ENCODE assay signal across 8 mouse cellular contexts in the genomic region with DNA sequence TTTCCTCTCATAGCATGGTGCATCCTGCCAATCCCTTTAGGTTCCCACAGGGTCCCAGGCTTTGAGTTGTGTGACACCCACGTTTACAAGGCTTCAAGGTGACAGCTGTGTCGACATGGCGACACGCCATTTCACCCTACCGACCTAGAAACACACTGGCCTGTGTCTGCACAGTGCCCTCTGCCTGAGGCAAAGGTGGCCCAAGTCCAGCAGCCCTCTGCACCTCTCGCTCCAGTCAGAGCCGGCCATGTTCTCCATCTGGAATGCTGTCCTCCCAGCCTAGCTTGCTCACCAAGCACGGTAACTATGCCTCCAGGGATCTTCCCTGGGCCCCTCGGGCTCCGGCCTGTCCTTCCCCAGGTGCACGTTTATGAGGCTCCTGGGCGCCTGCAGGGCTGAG. TPM values are rescaled to one million over a fixed set of nuclear protein-coding genes. Genes with fewer than 3 reads are reported as not detected.
DNase-seq lines count a peak whose midpoint lies in the region; ATAC-seq lines count a peak whose summit lies in the region.

No protein-coding gene starts in this region.

- peak overlapping the region; percentile 50 for H3K4me3 ChIP-seq in limb, embryonic 12.5 days (replicated peaks)

- H3K27ac ChIP-seq in limb, embryonic 12.5 days: 0 out of 2 replicates have a peak overlapping the region, but pooled peaks have one; percentile 25

- H3K9me3 ChIP-seq in limb, embryonic 12.5 days: peaks cover 3% of the 10 kb centered on the region; the same call in 1 of the 2 replicates

- H3K36me3 ChIP-seq in limb, embryonic 12.5 days: no peaks in the 10 kb centered on the region

- H3K4me2 ChIP-seq in limb, embryonic 12.5 days: peak overlapping the region; percentile 58

- WGBS in limb, embryonic 12.5 days: 77% methylated on average over 12 of the region's 12 CpGs

- H3K9ac ChIP-seq in limb, embryonic 12.5 days (replicated peaks): no peak overlapping the region; the same call in 1 of the 2 replicates

- H3K4me1 ChIP-seq in limb, embryonic 12.5 days (replicated peaks): peaks cover 6% of the 10 kb centered on the region; the same call in 1 of the 2 replicates

- peak; percentile 32 to 51 for DNase-seq in adrenal gland, adult (ENCODE audit: inconsistent age in 2 of 2, low spot score in 1 of 2)
- DNase-seq in adrenal gland, adult 2 months: no peak
- DNase-seq in urinary bladder, postnatal 14 days (ENCODE audit: low spot score): peak; percentile 51
- DNase-seq in urinary bladder, postnatal 25 days (ENCODE audit: low spot score): no peak
- DNase-seq in layer of hippocampus, postnatal 10 days (ENCODE audit: low spot score in 2 of 2): no peak
- no peak for DNase-seq in layer of hippocampus, adult 11-12 months (ENCODE audit: low spot score)
- no peak for DNase-seq in frontal cortex, adult 2 months (ENCODE audit: extremely low spot score in 1 of 2, low spot score in 1 of 2)

- 0 out of 2 replicates have a peak, but pooled peaks have one; percentile 11 for ATAC-seq in limb, embryonic 12.5 days (ENCODE audit: insufficient number of reproducible peaks, insufficient read depth, low FRiP score, low TSS enrichment, low read depth)

- no peaks in the 10 kb centered on the region for H3K27me3 ChIP-seq in limb, embryonic 12.5 days

RNA-seq across cellular contexts. Expression of a gene that starts 13.9 kb away (rescaled TPM):
- 10 to 100 TPM; 30.4 to 42.7 TPM for total RNA-seq in adrenal gland, adult 2 months (2021)
- polyA plus RNA-seq in adrenal gland, adult 2 months (2012; rRNA removed): 90.6 and 110 TPM in 2 replicates
- 15.4 and 16.7 TPM in 2 replicates for polyA plus RNA-seq in limb, embryonic 12.5 days (2016; fragmentation: Nextera tagmentation; extraction: Ambion mirVana)
- total RNA-seq in layer of hippocampus, postnatal 10 days (2021): 1 to 10 TPM; 8.2 to 9.6 TPM
- 25.5 and 30.5 TPM in 2 replicates for polyA plus RNA-seq in frontal cortex, adult 2 months (2012; rRNA removed)

RNA-seq across cellular contexts. Expression of a gene that starts 46.4 kb away (rescaled TPM):
- 10 to 100 TPM; 35.7 to 63.8 TPM for total RNA-seq in adrenal gland, adult 2 months (2021)
- 5.3 and 8.0 TPM in 2 replicates for polyA plus RNA-seq in adrenal gland, adult 2 months (2012; rRNA removed)
- polyA plus RNA-seq in limb, embryonic 12.5 days (2016; fragmentation: Nextera tagmentation; extraction: Ambion mirVana): 12.1 and 13.1 TPM in 2 replicates
- 10 to 100 TPM; 18.0 to 19.0 TPM for total RNA-seq in layer of hippocampus, postnatal 10 days (2021)
- 13.4 and 14.4 TPM in 2 replicates for polyA plus RNA-seq in frontal cortex, adult 2 months (2012; rRNA removed)

Comparison
In these comparisons a context has a peak if more than half of its experiments do, and no peak if none do; other contexts are left out.
1. DNase-seq: peak in adrenal gland, adult (2 of 2) and urinary bladder, postnatal 14 days (single experiment); none in adrenal gland, adult 2 months (single experiment), urinary bladder, postnatal 25 days (single experiment), layer of hippocampus, postnatal 10 days (0 of 2), layer of hippocampus, adult 11-12 months (single experiment) and frontal cortex, adult 2 months (0 of 2).